Mouse (Mus musculus): Measurements from ENCODE around the gene Cpeb2. TPM values are rescaled to one million over a fixed set of nuclear protein-coding genes. Genes with fewer than 3 reads are reported as not detected.

The Cpeb2 gene
- polyA plus RNA-seq, 1 experiment from 2014 or later = 2.3 TPM

- DNase-seq (ENCODE audit: low spot score) = no peak
- no peak overlapping the region for H3K27ac ChIP-seq (replicated peaks)
- H3K27me3 ChIP-seq (ENCODE audit: low read depth, poor library complexity, severe bottlenecking) = no peaks in the 10 kb centered on the region
- no peaks in the 10 kb centered on the region for H3K4me1 ChIP-seq
- H3K4me3 ChIP-seq = no peak overlapping the region
- no peaks in the 10 kb centered on the region for H3K9me3 ChIP-seq (replicated peaks)
- WGBS = 79% methylated on average over 3 of the region's 3 CpGs
- H3K36me3 ChIP-seq = peaks cover 3% of the 10 kb centered on the region; the same call in 1 of the 2 replicates
Measured at GRCm38 (mm10) chr5:43248001-43248430, 15.0 kb downstream of the Cpeb2 start.

DNA sequence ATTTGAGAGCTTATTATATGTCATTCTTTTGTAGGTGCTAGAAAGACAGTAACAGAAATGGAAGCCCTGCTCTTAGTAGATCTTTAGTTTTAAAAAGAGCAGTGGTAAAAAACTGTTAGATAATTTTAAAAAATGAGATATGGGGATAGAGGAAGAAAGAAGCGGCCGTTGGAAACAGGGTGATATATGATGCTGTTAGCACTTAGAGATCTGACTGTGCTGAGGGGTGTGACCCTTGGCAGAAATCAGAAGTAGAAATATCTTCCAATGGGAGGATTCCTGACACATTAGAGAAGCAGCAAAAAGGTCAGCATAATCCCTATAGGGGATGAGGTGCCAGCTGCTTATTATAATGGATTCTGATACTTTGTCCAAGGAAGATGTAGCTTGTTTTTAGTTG, 24.5 kb downstream of the Cpeb2 start:
- no peaks in the 10 kb centered on the region for H3K4me1 ChIP-seq
- no peak for DNase-seq (ENCODE audit: low spot score)
- H3K4me3 ChIP-seq = no peak overlapping the region
- no peaks in the 10 kb centered on the region for H3K36me3 ChIP-seq
- no peaks in the 10 kb centered on the region for H3K27me3 ChIP-seq (ENCODE audit: low read depth, poor library complexity, severe bottlenecking)
- 92% methylated on average over 2 of the region's 2 CpGs for WGBS
- H3K27ac ChIP-seq (replicated peaks) = no peak overlapping the region
- no peaks in the 10 kb centered on the region for H3K9me3 ChIP-seq (replicated peaks)

DNA sequence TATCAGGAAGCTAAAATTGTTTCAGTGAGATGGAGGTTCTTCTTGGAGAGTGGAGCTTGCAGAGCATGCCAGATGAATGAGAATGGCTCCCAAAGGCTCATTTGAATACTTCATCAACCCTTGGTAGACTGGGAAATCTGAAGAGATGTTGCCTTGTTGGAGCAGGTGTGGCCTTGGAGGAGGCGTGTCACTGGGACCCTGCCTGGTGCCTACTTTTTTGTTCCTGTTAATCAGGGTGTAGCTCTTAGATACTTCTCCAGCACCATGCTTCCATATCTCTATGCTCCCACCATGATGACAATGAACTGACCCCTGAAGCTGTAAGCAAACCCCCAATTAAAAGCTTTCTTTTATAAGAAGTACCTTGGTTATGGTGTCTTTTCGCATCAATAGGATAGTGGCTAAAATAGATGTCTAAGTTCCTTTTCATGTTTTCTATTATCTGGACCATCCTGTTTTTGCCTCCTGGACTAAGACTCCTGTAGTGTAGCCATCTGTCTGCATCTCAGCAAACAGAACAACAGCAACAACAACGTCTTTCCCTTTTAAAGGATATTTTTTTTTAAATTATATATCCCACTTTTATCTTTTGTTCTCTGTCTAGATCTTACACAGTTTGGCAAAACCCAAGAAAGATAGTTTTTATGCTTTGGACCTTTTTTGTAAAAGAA, 25.6 kb downstream of the Cpeb2 start:
- no peaks in the 10 kb centered on the region for H3K36me3 ChIP-seq
- WGBS = 89% methylated on average over 3 of the region's 3 CpGs
- no peak overlapping the region for H3K4me3 ChIP-seq
- H3K27me3 ChIP-seq (ENCODE audit: low read depth, poor library complexity, severe bottlenecking) = no peaks in the 10 kb centered on the region
- DNase-seq (ENCODE audit: low spot score) = no peak
- no peak overlapping the region for H3K27ac ChIP-seq (replicated peaks)
- H3K9me3 ChIP-seq (replicated peaks) = no peaks in the 10 kb centered on the region
- no peaks in the 10 kb centered on the region for H3K4me1 ChIP-seq

GRCm38 (mm10) chr5:43261814-43262213, 28.8 kb downstream of the Cpeb2 start:
- H3K27me3 ChIP-seq (ENCODE audit: low read depth, poor library complexity, severe bottlenecking) = no peaks in the 10 kb centered on the region
- no peaks in the 10 kb centered on the region for H3K9me3 ChIP-seq (replicated peaks)
- H3K27ac ChIP-seq (replicated peaks) = no peak overlapping the region
- H3K4me3 ChIP-seq = no peak overlapping the region
- no peaks in the 10 kb centered on the region for H3K4me1 ChIP-seq
- H3K36me3 ChIP-seq = no peaks in the 10 kb centered on the region
- no peak for DNase-seq (ENCODE audit: low spot score)
- WGBS = 79% methylated on average over 6 of the region's 6 CpGs

GRCm38 (mm10) chr5:43263951-43264350, 31.0 kb downstream of the Cpeb2 start:
- Histone ChIP-seq H3K9me3 (replicated peaks) (no peaks in the 10 kb centered on the region), H3K27ac (replicated peaks) (no peak overlapping the region), H3K4me1 (no peaks in the 10 kb centered on the region), H3K36me3 (no peaks in the 10 kb centered on the region), H3K4me3 (no peak overlapping the region), H3K27me3 (ENCODE audit: low read depth, poor library complexity, severe bottlenecking) (no peaks in the 10 kb centered on the region)
- no peak for DNase-seq (ENCODE audit: low spot score)
- WGBS = 89% methylated on average over 4 of the region's 4 CpGs

GRCm38 (mm10) chr5:43264696-43265095, 31.7 kb downstream of the Cpeb2 start:
- 91% methylated on average over 2 of the region's 2 CpGs for WGBS
- H3K27me3 ChIP-seq (ENCODE audit: low read depth, poor library complexity, severe bottlenecking) = no peaks in the 10 kb centered on the region
- H3K27ac ChIP-seq (replicated peaks) = no peak overlapping the region
- H3K4me3 ChIP-seq = no peak overlapping the region
- DNase-seq (ENCODE audit: low spot score) = no peak
- H3K4me1 ChIP-seq = no peaks in the 10 kb centered on the region
- H3K36me3 ChIP-seq = no peaks in the 10 kb centered on the region
- H3K9me3 ChIP-seq (replicated peaks) = no peaks in the 10 kb centered on the region

DNA sequence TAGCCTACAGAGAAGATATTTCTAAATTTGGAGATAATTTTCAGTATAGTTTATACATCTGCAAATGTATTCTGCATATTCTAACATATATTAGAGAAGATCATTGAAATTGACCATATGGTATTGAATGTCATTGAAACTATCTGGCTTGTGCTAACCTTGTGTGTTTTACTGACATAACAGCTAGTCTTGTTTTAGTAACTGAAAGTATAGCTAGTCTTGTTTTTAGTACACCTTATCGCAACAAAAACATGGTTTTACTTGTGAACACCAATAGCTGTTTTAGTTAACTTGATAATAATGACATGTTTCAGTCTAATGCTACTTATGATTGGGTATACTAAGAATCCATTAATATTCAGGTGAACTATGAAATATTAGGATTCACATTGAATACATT, 45.0 kb downstream of the Cpeb2 start:
- Histone ChIP-seq H3K36me3 (peaks cover 2% of the 10 kb centered on the region; the same call in 1 of the 2 replicates), H3K27me3 (ENCODE audit: low read depth, poor library complexity, severe bottlenecking) (no peaks in the 10 kb centered on the region), H3K4me3 (no peak overlapping the region), H3K4me1 (no peaks in the 10 kb centered on the region), H3K27ac (replicated peaks) (no peak overlapping the region), H3K9me3 (replicated peaks) (no peaks in the 10 kb centered on the region)
- DNase-seq (ENCODE audit: low spot score) = no peak
- 98% methylated on average over 1 of the region's 1 CpGs for WGBS

DNA sequence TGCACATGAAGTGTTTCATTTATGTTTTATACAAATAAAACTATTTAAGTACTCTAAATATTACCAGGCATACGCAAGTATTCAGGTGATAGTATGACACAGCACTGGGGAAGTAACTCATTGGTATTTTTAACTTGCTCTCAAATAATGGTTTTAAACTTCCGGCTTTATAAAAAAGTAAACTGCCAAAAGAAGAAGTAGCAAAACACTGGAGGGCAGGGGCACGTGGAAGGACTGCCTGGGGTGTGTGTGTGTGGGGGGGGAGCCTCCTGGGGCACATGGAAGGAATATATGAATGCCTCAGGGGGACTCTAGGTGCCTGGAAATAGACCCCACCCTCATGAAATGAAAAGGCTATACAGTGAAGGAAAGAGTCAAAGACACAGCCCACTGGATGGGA, 46.8 kb downstream of the Cpeb2 start:
- Histone ChIP-seq H3K9me3 (replicated peaks) (no peaks in the 10 kb centered on the region), H3K4me3 (no peak overlapping the region), H3K27ac (replicated peaks) (no peak overlapping the region), H3K4me1 (no peaks in the 10 kb centered on the region), H3K36me3 (peaks cover 2% of the 10 kb centered on the region; the same call in 1 of the 2 replicates), H3K27me3 (ENCODE audit: low read depth, poor library complexity, severe bottlenecking) (no peaks in the 10 kb centered on the region)
- no peak for DNase-seq (ENCODE audit: low spot score)
- 81% methylated on average over 3 of the region's 3 CpGs for WGBS

- DNase-seq (ENCODE audit: low spot score) = no peak
- Histone ChIP-seq H3K4me1 (no peaks in the 10 kb centered on the region), H3K36me3 (no peaks in the 10 kb centered on the region), H3K4me3 (no peak overlapping the region), H3K27ac (replicated peaks) (no peak overlapping the region), H3K9me3 (replicated peaks) (no peaks in the 10 kb centered on the region), H3K27me3 (ENCODE audit: low read depth, poor library complexity, severe bottlenecking) (no peaks in the 10 kb centered on the region)
- WGBS = 90% methylated on average over 12 of the region's 12 CpGs
Measured at GRCm38 (mm10) chr5:43285756-43286155, 52.8 kb downstream of the Cpeb2 start.

DNA sequence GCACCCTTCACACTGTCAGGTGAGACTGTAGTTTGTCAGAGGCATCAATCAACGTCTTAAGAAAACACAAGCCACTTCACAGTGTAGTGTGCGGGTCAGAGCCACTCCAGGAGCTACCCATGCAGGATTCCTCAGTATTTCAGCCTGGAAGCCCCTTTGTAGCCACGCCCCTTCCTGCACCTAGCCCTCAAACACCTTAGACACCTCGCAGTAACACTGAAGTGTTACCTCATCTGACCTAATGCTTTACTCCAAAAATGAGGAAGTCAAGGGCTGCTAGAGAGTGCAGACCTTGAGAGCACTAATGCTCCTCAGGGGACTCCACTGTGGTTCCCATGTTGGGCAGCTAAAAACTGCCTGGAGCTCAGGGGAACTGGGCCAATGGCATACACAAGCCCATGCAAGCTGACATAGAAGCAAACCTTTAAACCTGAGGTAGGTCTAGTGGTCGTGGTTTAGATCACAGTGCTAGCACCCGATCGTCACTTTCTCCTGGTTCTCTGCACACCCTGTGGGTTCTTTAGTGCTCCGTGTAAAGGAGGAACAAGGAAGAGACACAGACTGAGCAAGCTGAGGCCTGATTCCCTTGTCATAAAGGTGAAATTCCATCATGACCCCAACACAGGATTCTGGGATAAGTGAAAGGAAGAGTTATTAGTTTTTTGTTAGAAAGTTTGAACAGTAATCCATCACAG, 56.9 kb downstream of the Cpeb2 start:
- Histone ChIP-seq H3K27me3 (ENCODE audit: low read depth, poor library complexity, severe bottlenecking) (no peaks in the 10 kb centered on the region), H3K27ac (replicated peaks) (no peak overlapping the region), H3K36me3 (no peaks in the 10 kb centered on the region), H3K4me1 (no peaks in the 10 kb centered on the region), H3K9me3 (replicated peaks) (no peaks in the 10 kb centered on the region), H3K4me3 (no peak overlapping the region)
- 88% methylated on average over 8 of the region's 8 CpGs for WGBS
- no peak for DNase-seq (ENCODE audit: low spot score)

DNA sequence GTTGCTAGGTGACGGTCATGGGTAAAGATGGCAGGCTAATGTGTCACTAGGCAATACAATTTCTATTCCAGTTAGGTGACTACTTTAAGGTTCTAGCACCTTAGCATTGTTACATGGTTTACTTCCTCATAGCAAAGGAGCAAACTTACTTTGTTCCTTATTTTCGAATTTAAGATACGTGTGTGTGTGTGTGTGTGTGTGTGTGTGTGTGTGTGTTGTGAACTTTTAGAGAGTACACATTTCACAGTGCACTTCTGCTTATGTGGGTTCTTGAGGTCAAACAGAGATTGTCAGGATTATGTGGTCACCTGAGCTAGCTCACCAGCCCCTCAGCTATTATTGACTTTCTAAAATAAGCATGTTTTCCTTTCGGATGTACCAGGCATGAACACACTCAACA, 60.2 kb downstream of the Cpeb2 start:
- H3K9me3 ChIP-seq (replicated peaks) = no peaks in the 10 kb centered on the region

GRCm38 (mm10) chr5:43297459-43297858, 64.5 kb downstream of the Cpeb2 start:
- Histone ChIP-seq H3K9me3 (replicated peaks) (no peaks in the 10 kb centered on the region), H3K27me3 (ENCODE audit: low read depth, poor library complexity, severe bottlenecking) (no peaks in the 10 kb centered on the region), H3K36me3 (no peaks in the 10 kb centered on the region), H3K27ac (replicated peaks) (no peak overlapping the region), H3K4me3 (no peak overlapping the region), H3K4me1 (no peaks in the 10 kb centered on the region)
- 96% methylated on average over 7 of the region's 7 CpGs for WGBS
- DNase-seq (ENCODE audit: low spot score) = no peak

More for the DNA sequence above, 60.2 kb downstream of the Cpeb2 start:
- H3K4me1 ChIP-seq = no peaks in the 10 kb centered on the region
- H3K27ac ChIP-seq (replicated peaks) = no peak overlapping the region
- WGBS = 89% methylated on average over 4 of the region's 4 CpGs
- DNase-seq (ENCODE audit: low spot score) = no peak
- H3K4me3 ChIP-seq = no peak overlapping the region
- H3K36me3 ChIP-seq = no peaks in the 10 kb centered on the region
- H3K27me3 ChIP-seq (ENCODE audit: low read depth, poor library complexity, severe bottlenecking) = no peaks in the 10 kb centered on the region

DNA sequence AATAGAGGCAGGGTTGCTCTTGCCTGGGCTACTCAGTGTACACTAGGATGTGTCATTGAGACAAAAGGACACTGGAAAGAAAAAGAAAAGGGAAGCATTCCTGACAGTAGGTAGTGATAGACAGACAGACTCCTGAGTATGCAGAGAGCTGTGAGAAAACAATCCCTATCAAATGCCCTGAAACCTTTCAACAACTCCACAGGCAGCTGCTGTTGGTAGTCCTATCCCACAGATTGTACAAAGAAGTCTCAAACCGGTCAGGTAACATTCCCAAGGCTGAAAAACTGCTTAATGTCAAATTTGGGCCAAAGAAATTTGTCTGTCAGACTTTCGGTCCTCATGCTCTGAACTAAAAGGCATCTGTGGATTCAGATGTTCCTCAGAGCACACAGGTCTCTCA, 66.0 kb downstream of the Cpeb2 start:
- no peaks in the 10 kb centered on the region for H3K36me3 ChIP-seq
- no peak overlapping the region for H3K27ac ChIP-seq (replicated peaks)
- H3K27me3 ChIP-seq (ENCODE audit: low read depth, poor library complexity, severe bottlenecking) = no peaks in the 10 kb centered on the region
- no peak overlapping the region for H3K4me3 ChIP-seq
- no peak for DNase-seq (ENCODE audit: low spot score)
- 77% methylated on average over 2 of the region's 2 CpGs for WGBS
- H3K4me1 ChIP-seq = no peaks in the 10 kb centered on the region
- no peaks in the 10 kb centered on the region for H3K9me3 ChIP-seq (replicated peaks)
